ENCODE assay signal across 17 mouse cellular contexts in genomic region chr6:91145572-91145971, GRCm38 (mm10). TPM values are rescaled to one million over a fixed set of nuclear protein-coding genes. Genes with fewer than 3 reads are reported as not detected.
DNase-seq lines count a peak whose midpoint lies in the region; ATAC-seq and TF ChIP-seq lines count a peak whose summit lies in the region.
"Had no signal": no experiment of that assay in that cellular context is flagged by ENCODE, and none has a peak within 500 bp of the region (broad histone marks: within the 10 kb centered on the region; RNA-seq: fewer than 3 reads in every experiment).

No protein-coding gene starts in this region.

- no peaks in the 10 kb centered on the region for H3K27me3 ChIP-seq in intestine, embryonic 15.5 days (replicated peaks)
- no peaks in the 10 kb centered on the region for H3K27me3 ChIP-seq in intestine, postnatal 0 days (replicated peaks; ENCODE audit: control insufficient read depth, insufficient read depth, low read length)
- no peaks in the 10 kb centered on the region for H3K27me3 ChIP-seq in forebrain, embryonic 13.5 days
- no peaks in the 10 kb centered on the region for H3K27me3 ChIP-seq in hindbrain, embryonic 13.5 days
- H3K27me3 ChIP-seq in midbrain, embryonic 14.5 days (ENCODE audit: control insufficient read depth, insufficient read depth, low read length) = no peaks in the 10 kb centered on the region
- H3K27me3 ChIP-seq: limb, embryonic 15.5 days; neural tube, embryonic 12.5 days; Patski had no signal

- TF ChIP-seq CTCF in intestine, postnatal 0 days (IDR thresholded peaks at IDR 0.05; ENCODE audit: low read depth) = no peak

- 0 out of 2 replicates have a peak, but pooled peaks have one; percentile 41 for ATAC-seq in intestine, embryonic 15.5 days
- no peak for ATAC-seq in intestine, postnatal 0 days
- ATAC-seq in forebrain, embryonic 13.5 days = no peak
- ATAC-seq in hindbrain, embryonic 13.5 days (ENCODE audit: low FRiP score) = no peak
- ATAC-seq in midbrain, embryonic 14.5 days (ENCODE audit: low FRiP score, low TSS enrichment) = no peak
- ATAC-seq: Patski had no signal

- H3K27ac ChIP-seq in intestine, embryonic 15.5 days = no peak overlapping the region
- no peak overlapping the region for H3K27ac ChIP-seq in intestine, postnatal 0 days (ENCODE audit: low read depth, low read length)
- H3K27ac ChIP-seq in forebrain, embryonic 13.5 days = peak overlapping the region; percentile 95
- H3K27ac ChIP-seq in hindbrain, embryonic 13.5 days = peak overlapping the region; percentile 94
- H3K27ac ChIP-seq in midbrain, embryonic 14.5 days (replicated peaks; ENCODE audit: low read depth, low read length) = peak overlapping the region; percentile 85; the same call in 1 of the 2 replicates
- H3K27ac ChIP-seq: heart, embryonic 13.5 days; left cerebral cortex, adult 2 months; limb, embryonic 15.5 days had no signal

- no peaks in the 10 kb centered on the region for H3K36me3 ChIP-seq in intestine, embryonic 15.5 days
- H3K36me3 ChIP-seq in intestine, postnatal 0 days (ENCODE audit: control insufficient read depth, insufficient read depth) = no peaks in the 10 kb centered on the region
- no peaks in the 10 kb centered on the region for H3K36me3 ChIP-seq in forebrain, embryonic 13.5 days (ENCODE audit: poor library complexity, severe bottlenecking)
- H3K36me3 ChIP-seq in hindbrain, embryonic 13.5 days = no peaks in the 10 kb centered on the region
- no peaks in the 10 kb centered on the region for H3K36me3 ChIP-seq in midbrain, embryonic 14.5 days (ENCODE audit: control insufficient read depth, insufficient read depth, low read length)
- H3K36me3 ChIP-seq: heart, embryonic 13.5 days; limb, embryonic 15.5 days; neural tube, embryonic 12.5 days had no signal

- WGBS in intestine, embryonic 15.5 days = 81% methylated on average over 5 of the region's 5 CpGs
- WGBS in intestine, postnatal 0 days = 83% methylated on average over 5 of the region's 5 CpGs
- 70% methylated on average over 5 of the region's 5 CpGs for WGBS in forebrain, embryonic 13.5 days
- WGBS in hindbrain, embryonic 13.5 days = 75% methylated on average over 5 of the region's 5 CpGs
- 69% methylated on average over 5 of the region's 5 CpGs for WGBS in midbrain, embryonic 14.5 days

- no peak overlapping the region for H3K4me3 ChIP-seq in intestine, embryonic 15.5 days (replicated peaks)
- no peak overlapping the region for H3K4me3 ChIP-seq in intestine, postnatal 0 days (ENCODE audit: low read depth, low read length)
- no peak overlapping the region for H3K4me3 ChIP-seq in forebrain, embryonic 13.5 days
- H3K4me3 ChIP-seq in hindbrain, embryonic 13.5 days = no peak overlapping the region
- H3K4me3 ChIP-seq in midbrain, embryonic 14.5 days (replicated peaks; ENCODE audit: low read depth, low read length) = no peak overlapping the region
- H3K4me3 ChIP-seq: heart, embryonic 13.5 days; left cerebral cortex, adult 2 months; limb, embryonic 15.5 days; neural tube, embryonic 12.5 days had no signal

- H3K4me2 ChIP-seq in intestine, embryonic 15.5 days (replicated peaks) = no peak overlapping the region
- H3K4me2 ChIP-seq in intestine, postnatal 0 days (replicated peaks; ENCODE audit: low read depth) = no peak overlapping the region
- H3K4me2 ChIP-seq in forebrain, embryonic 13.5 days = no peak overlapping the region
- H3K4me2 ChIP-seq in hindbrain, embryonic 13.5 days = no peak overlapping the region
- H3K4me2 ChIP-seq in midbrain, embryonic 14.5 days (ENCODE audit: low read length) = no peak overlapping the region
- H3K4me2 ChIP-seq: heart, embryonic 13.5 days; limb, embryonic 15.5 days; neural tube, embryonic 12.5 days had no signal

- no peaks in the 10 kb centered on the region for H3K9me3 ChIP-seq in intestine, embryonic 15.5 days
- no peaks in the 10 kb centered on the region for H3K9me3 ChIP-seq in intestine, postnatal 0 days (ENCODE audit: control insufficient read depth)
- no peaks in the 10 kb centered on the region for H3K9me3 ChIP-seq in forebrain, embryonic 13.5 days (replicated peaks)
- H3K9me3 ChIP-seq in hindbrain, embryonic 13.5 days = no peaks in the 10 kb centered on the region
- no peaks in the 10 kb centered on the region for H3K9me3 ChIP-seq in midbrain, embryonic 14.5 days (ENCODE audit: control insufficient read depth, low read length)
- H3K9me3 ChIP-seq: heart, embryonic 13.5 days; limb, embryonic 15.5 days; neural tube, embryonic 12.5 days had no signal

- H3K9ac ChIP-seq in intestine, embryonic 15.5 days = no peak overlapping the region
- no peak overlapping the region for H3K9ac ChIP-seq in intestine, postnatal 0 days (ENCODE audit: low read depth, low read length)
- no peak overlapping the region for H3K9ac ChIP-seq in forebrain, embryonic 13.5 days
- no peak overlapping the region for H3K9ac ChIP-seq in hindbrain, embryonic 13.5 days
- H3K9ac ChIP-seq in midbrain, embryonic 14.5 days (replicated peaks; ENCODE audit: low read length) = no peak overlapping the region
- H3K9ac ChIP-seq: heart, embryonic 13.5 days; limb, embryonic 15.5 days; neural tube, embryonic 12.5 days had no signal

- no peak for DNase-seq in midbrain, embryonic 14.5 days
- no peak for DNase-seq in left cerebral cortex, adult 18-20 months (ENCODE audit: low spot score in 2 of 2)
- DNase-seq in lung, postnatal 25 days (ENCODE audit: low spot score) = no peak
- DNase-seq: cerebellum, adult 2 months; embryo, embryonic 11 days; gastrocnemius, postnatal 36 days; kidney, postnatal 14 days; right cerebral cortex, adult 18-20 months had no signal

- no peaks in the 10 kb centered on the region for H3K4me1 ChIP-seq in intestine, embryonic 15.5 days (replicated peaks)
- H3K4me1 ChIP-seq in intestine, postnatal 0 days (replicated peaks; ENCODE audit: control insufficient read depth, insufficient read depth, low read length) = no peaks in the 10 kb centered on the region
- peaks cover 26% of the 10 kb centered on the region for H3K4me1 ChIP-seq in forebrain, embryonic 13.5 days
- H3K4me1 ChIP-seq in hindbrain, embryonic 13.5 days (replicated peaks) = peaks cover 36% of the 10 kb centered on the region
- H3K4me1 ChIP-seq in midbrain, embryonic 14.5 days (ENCODE audit: control insufficient read depth, insufficient read depth, low read length) = peaks cover 37% of the 10 kb centered on the region
- H3K4me1 ChIP-seq: heart, embryonic 13.5 days had no signal

RNA-seq across cellular contexts. Expression of gene Hdac11, which starts 10.9 kb away (rescaled TPM):
- polyA plus RNA-seq in intestine, embryonic 15.5 days (2015; fragmentation: Nextera tagmentation; extraction: Ambion mirVana) = 8.7 and 10.4 TPM in 2 replicates
- 4.2 and 4.8 TPM in 2 replicates for polyA plus RNA-seq in intestine, postnatal 0 days (2015; fragmentation: Nextera tagmentation; extraction: Ambion mirVana)
- 15.3 and 21.0 TPM in 2 replicates for polyA plus RNA-seq in forebrain, embryonic 13.5 days (2015; fragmentation: Nextera tagmentation; extraction: Ambion mirVana)
- 33.6 and 34.2 TPM in 2 replicates for polyA plus RNA-seq in hindbrain, embryonic 13.5 days (2015; fragmentation: Nextera tagmentation; extraction: Ambion mirVana)
- 42.1 and 50.3 TPM in 2 replicates for polyA plus RNA-seq in midbrain, embryonic 14.5 days (2014; fragmentation: Nextera tagmentation; extraction: Ambion mirVana)
- 100 to 1,000 TPM; 170 to 186 TPM for total RNA-seq in left cerebral cortex, adult 18-20 months (2021)

RNA-seq across cellular contexts. Expression of gene Nup210, which starts 28.9 kb away (rescaled TPM):
- 18.2 and 19.4 TPM in 2 replicates for polyA plus RNA-seq in intestine, embryonic 15.5 days (2015; fragmentation: Nextera tagmentation; extraction: Ambion mirVana)
- polyA plus RNA-seq in intestine, postnatal 0 days (2015; fragmentation: Nextera tagmentation; extraction: Ambion mirVana) = 2.8 TPM in 2 replicates
- 17.1 and 23.7 TPM in 2 replicates for polyA plus RNA-seq in forebrain, embryonic 13.5 days (2015; fragmentation: Nextera tagmentation; extraction: Ambion mirVana)
- polyA plus RNA-seq in hindbrain, embryonic 13.5 days (2015; fragmentation: Nextera tagmentation; extraction: Ambion mirVana) = 17.0 and 17.4 TPM in 2 replicates
- polyA plus RNA-seq in midbrain, embryonic 14.5 days (2014; fragmentation: Nextera tagmentation; extraction: Ambion mirVana) = 17.1 and 28.0 TPM in 2 replicates
- 10 to 100 TPM; 20.3 TPM for total RNA-seq in left cerebral cortex, adult 18-20 months (2021)

Comparison
In these comparisons a context has a peak if more than half of its experiments do, and no peak if none do; other contexts are left out.
1. H3K27ac ChIP-seq: peak in forebrain, embryonic 13.5 days (single experiment), hindbrain, embryonic 13.5 days (single experiment) and midbrain, embryonic 14.5 days (single experiment); none in intestine, embryonic 15.5 days (single experiment) and intestine, postnatal 0 days (single experiment).